In genomic region chr2:150525703-150526207, GRCm38 (mm10) we compare ENCODE assay signal across 9 mouse cellular contexts. TPM values are rescaled to one million over a fixed set of nuclear protein-coding genes. Genes with fewer than 3 reads are reported as not detected.
DNase-seq lines count a peak whose midpoint lies in the region; ATAC-seq and TF ChIP-seq lines count a peak whose summit lies in the region.
"Had no signal": no experiment of that assay in that cellular context is flagged by ENCODE, and none has a peak within 500 bp of the region (broad histone marks: within the 10 kb centered on the region; RNA-seq: fewer than 3 reads in every experiment).

No protein-coding gene starts in this region.

- peak overlapping the region; percentile 47 for H3K4me3 ChIP-seq in kidney, embryonic 16.5 days (ENCODE audit: low read length)
- peak overlapping the region; percentile 30 for H3K4me3 ChIP-seq in embryonic facial prominence, embryonic 12.5 days
- H3K4me3 ChIP-seq in limb, embryonic 12.5 days (replicated peaks) = peak overlapping the region; percentile 40
- H3K4me3 ChIP-seq in kidney, adult 2 months (ENCODE audit: insufficient read depth, low read depth, low read length) = no peak overlapping the region

- no peak for TF ChIP-seq CTCF in kidney, adult 2 months (conservative IDR thresholded peaks at IDR 0.05; ENCODE audit: insufficient read depth, insufficient read length, low read depth, low read length)

- peaks cover 11% of the 10 kb centered on the region; the same call in 1 of the 2 replicates for H3K27me3 ChIP-seq in kidney, embryonic 16.5 days (ENCODE audit: insufficient read depth, low read length)
- peaks cover 25% of the 10 kb centered on the region for H3K27me3 ChIP-seq in embryonic facial prominence, embryonic 12.5 days
- peaks cover 33% of the 10 kb centered on the region for H3K27me3 ChIP-seq in limb, embryonic 12.5 days
- no peaks in the 10 kb centered on the region for H3K27me3 ChIP-seq in kidney, adult 2 months (replicated peaks; ENCODE audit: control insufficient read depth, insufficient read depth, low read length)

- peak overlapping the region; percentile 80 for H3K4me2 ChIP-seq in kidney, embryonic 16.5 days (replicated peaks; ENCODE audit: low read depth, low read length)
- H3K4me2 ChIP-seq in embryonic facial prominence, embryonic 12.5 days (replicated peaks) = peak overlapping the region; percentile 59
- H3K4me2 ChIP-seq in limb, embryonic 12.5 days = peak overlapping the region; percentile 70

- no peak overlapping the region for H3K27ac ChIP-seq in kidney, embryonic 16.5 days (ENCODE audit: low read length)
- no peak overlapping the region for H3K27ac ChIP-seq in embryonic facial prominence, embryonic 12.5 days
- no peak overlapping the region for H3K27ac ChIP-seq in limb, embryonic 12.5 days
- H3K27ac ChIP-seq in kidney, adult 2 months (ENCODE audit: insufficient read depth, low read depth, low read length) = no peak overlapping the region

- H3K4me1 ChIP-seq in kidney, embryonic 16.5 days (ENCODE audit: insufficient read depth, low read length) = peaks cover 5% of the 10 kb centered on the region
- H3K4me1 ChIP-seq in embryonic facial prominence, embryonic 12.5 days = 0 out of 2 replicates have a peak, but pooled peaks cover 4% of the 10 kb centered on the region
- H3K4me1 ChIP-seq in limb, embryonic 12.5 days (replicated peaks) = 0 out of 2 replicates have a peak, but pooled peaks cover 5% of the 10 kb centered on the region
- H3K4me1 ChIP-seq in kidney, adult 2 months (ENCODE audit: control insufficient read depth, insufficient read depth, low read length) = 0 out of 2 replicates have a peak, but pooled peaks cover 2% of the 10 kb centered on the region

- DNase-seq in kidney, adult 11 months = no peak
- DNase-seq in retina, embryonic 14.5 days (ENCODE audit: low spot score) = peak; percentile 40
- DNase-seq in frontal cortex, adult 2 months (ENCODE audit: extremely low spot score in 1 of 2, low spot score in 1 of 2) = no peak
- DNase-seq in adipocyte (ENCODE audit: low spot score) = no peak
- no peak for DNase-seq in kidney, adult 2 months

- WGBS in kidney, embryonic 16.5 days = 2% methylated on average over 41 of the region's 42 CpGs
- 3% methylated on average over 42 of the region's 42 CpGs for WGBS in embryonic facial prominence, embryonic 12.5 days
- WGBS in limb, embryonic 12.5 days = 3% methylated on average over 42 of the region's 42 CpGs
- WGBS in kidney, adult 2 months = 3% methylated on average over 42 of the region's 42 CpGs

- no peaks in the 10 kb centered on the region for H3K9me3 ChIP-seq in kidney, embryonic 16.5 days (ENCODE audit: low read length)
- H3K9me3 ChIP-seq in embryonic facial prominence, embryonic 12.5 days = no peaks in the 10 kb centered on the region
- no peaks in the 10 kb centered on the region for H3K9me3 ChIP-seq in limb, embryonic 12.5 days

- H3K36me3 ChIP-seq in kidney, embryonic 16.5 days (ENCODE audit: insufficient read depth, low read length) = no peaks in the 10 kb centered on the region
- H3K36me3 ChIP-seq in embryonic facial prominence, embryonic 12.5 days = no peaks in the 10 kb centered on the region
- no peaks in the 10 kb centered on the region for H3K36me3 ChIP-seq in limb, embryonic 12.5 days
- H3K36me3 ChIP-seq in kidney, adult 2 months (ENCODE audit: control insufficient read depth, insufficient read depth, low read length) = no peaks in the 10 kb centered on the region

- no peak for TF ChIP-seq POLR2A in kidney, adult 2 months (IDR thresholded peaks at IDR 0.05; ENCODE audit: low read depth, low read length)

- peak; percentile 91 for ATAC-seq in kidney, embryonic 16.5 days (ENCODE audit: low FRiP score, low TSS enrichment)
- 0 out of 2 replicates have a peak, but pooled peaks have one; percentile 6 for ATAC-seq in embryonic facial prominence, embryonic 12.5 days (ENCODE audit: insufficient number of reproducible peaks, insufficient read depth, low FRiP score, low TSS enrichment)
- ATAC-seq in limb, embryonic 12.5 days (ENCODE audit: insufficient number of reproducible peaks, insufficient read depth, low FRiP score, low TSS enrichment, low read depth) = no peak

- H3K9ac ChIP-seq in kidney, embryonic 16.5 days (replicated peaks; ENCODE audit: low read length) = peak overlapping the region; percentile 59; the same call in 1 of the 2 replicates
- peak overlapping the region; percentile 36; the same call in 1 of the 2 replicates for H3K9ac ChIP-seq in embryonic facial prominence, embryonic 12.5 days
- H3K9ac ChIP-seq in limb, embryonic 12.5 days (replicated peaks) = peak overlapping the region; percentile 48

RNA-seq across cellular contexts. Expression of gene Zfp345, which starts 40.9 kb away (rescaled TPM):
- 0.08 and 0.16 TPM in 2 replicates for polyA plus RNA-seq in kidney, embryonic 16.5 days (2015; fragmentation: Nextera tagmentation; extraction: Ambion mirVana)
- polyA plus RNA-seq in embryonic facial prominence, embryonic 12.5 days (2016; fragmentation: Nextera tagmentation; extraction: Ambion mirVana) = 0.05 TPM in 1 of 2 replicates, not detected in the other
- 0.13 and 0.22 TPM in 2 replicates for polyA plus RNA-seq in limb, embryonic 12.5 days (2016; fragmentation: Nextera tagmentation; extraction: Ambion mirVana)
- polyA plus RNA-seq in frontal cortex, adult 2 months (2012; rRNA removed) = not detected in 2 replicates
- not detected in 2 replicates for polyA plus RNA-seq in kidney, adult 2 months (2012; rRNA removed)
- polyA plus RNA-seq: small intestine, adult 2 months had no signal

RNA-seq across cellular contexts. Expression of gene Cst7, which starts 44.5 kb away (rescaled TPM):
- 0.27 TPM in 1 of 2 replicates, not detected in the other for polyA plus RNA-seq in kidney, embryonic 16.5 days (2015; fragmentation: Nextera tagmentation; extraction: Ambion mirVana)
- 0.17 and 0.47 TPM in 2 replicates for polyA plus RNA-seq in embryonic facial prominence, embryonic 12.5 days (2016; fragmentation: Nextera tagmentation; extraction: Ambion mirVana)
- 0.29 and 0.37 TPM in 2 replicates for polyA plus RNA-seq in limb, embryonic 12.5 days (2016; fragmentation: Nextera tagmentation; extraction: Ambion mirVana)
- polyA plus RNA-seq in frontal cortex, adult 2 months (2012; rRNA removed) = 0.48 and 1.1 TPM in 2 replicates
- polyA plus RNA-seq in kidney, adult 2 months (2012; rRNA removed) = 0.22 and 1.3 TPM in 2 replicates
